Mouse (Mus musculus): ENCODE measurements at regions not wholly inside any gene's neighbourhood (a gene's known extent, or its start where the extent isn't known, plus 50 kb on each side); places are given as distances from the start of the nearest gene placed in this dataset.

DNA sequence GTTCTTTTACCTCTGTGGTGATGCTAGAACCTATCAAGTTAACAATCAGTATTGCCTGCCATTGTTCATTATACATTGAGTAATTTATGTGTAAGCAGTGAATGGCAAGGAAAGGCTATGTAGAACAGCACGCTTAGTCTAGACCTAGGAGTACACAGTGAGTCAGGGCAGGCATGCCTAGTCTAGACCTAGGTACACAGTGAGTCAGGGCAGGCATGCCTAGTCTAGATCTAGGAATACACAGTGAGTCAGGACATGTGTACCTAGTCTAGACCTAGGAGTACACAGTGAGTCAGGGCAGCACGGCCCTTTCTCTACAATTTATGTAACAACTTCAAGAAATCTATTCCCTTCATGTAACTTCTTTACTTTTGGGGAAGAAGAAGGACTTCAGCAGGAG is 347.2 kb downstream of the Tmem232 start:
- H3K27ac ChIP-seq (replicated peaks), result no peak overlapping the region
- H3K4me1 ChIP-seq, result peaks cover 17% of the 10 kb centered on the region
- no peak overlapping the region for H3K9ac ChIP-seq
- H3K27me3 ChIP-seq (replicated peaks), result no peaks in the 10 kb centered on the region
- WGBS, result 76% methylated on average over 2 of the region's 2 CpGs
- H3K4me2 ChIP-seq, result no peak overlapping the region
- H3K9me3 ChIP-seq, result no peaks in the 10 kb centered on the region
- H3K36me3 ChIP-seq, result no peaks in the 10 kb centered on the region
- no peak overlapping the region for H3K4me3 ChIP-seq
- no peak for ATAC-seq (ENCODE audit: extremely low read depth, insufficient number of reproducible peaks, low FRiP score, low TSS enrichment)

DNA sequence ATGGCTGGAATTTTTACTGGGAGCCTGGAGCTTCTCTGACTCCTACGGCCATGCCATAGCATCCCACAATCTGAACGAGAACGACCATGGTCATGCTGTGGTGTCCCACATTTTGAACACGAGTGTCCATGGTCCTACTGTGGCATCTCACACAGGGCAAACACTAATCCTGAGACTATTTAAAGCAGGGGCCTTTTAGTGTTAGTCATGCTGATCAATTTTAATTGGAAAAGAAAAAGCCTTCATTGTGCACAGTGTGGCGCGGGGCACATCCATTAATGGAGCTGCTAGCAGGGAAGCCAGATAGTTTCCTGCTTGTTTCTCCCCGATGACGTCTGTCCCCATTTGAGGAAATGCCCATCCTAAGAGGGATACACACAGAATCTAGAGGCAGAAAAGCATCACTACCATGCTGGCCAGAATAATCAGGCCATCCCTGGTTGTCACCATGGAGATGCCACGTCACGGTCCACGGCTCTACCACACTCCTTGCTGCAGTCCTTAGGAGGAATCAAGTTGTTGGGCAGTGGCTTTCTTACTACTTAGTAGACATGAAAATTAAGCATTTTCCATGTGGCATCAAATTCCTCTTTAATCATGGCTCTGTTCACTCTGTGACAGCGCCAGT is 348.0 kb downstream of the Tmem232 start:
- Histone ChIP-seq H3K36me3 (no peaks in the 10 kb centered on the region), H3K4me2 (no peak overlapping the region), H3K27me3 (replicated peaks) (no peaks in the 10 kb centered on the region), H3K27ac (replicated peaks) (no peak overlapping the region), H3K4me1 (peaks cover 17% of the 10 kb centered on the region), H3K4me3 (no peak overlapping the region), H3K9ac (no peak overlapping the region), H3K9me3 (no peaks in the 10 kb centered on the region)
- 68% methylated on average over 12 of the region's 12 CpGs for WGBS
- ATAC-seq (ENCODE audit: extremely low read depth, insufficient number of reproducible peaks, low FRiP score, low TSS enrichment), result no peak

DNA sequence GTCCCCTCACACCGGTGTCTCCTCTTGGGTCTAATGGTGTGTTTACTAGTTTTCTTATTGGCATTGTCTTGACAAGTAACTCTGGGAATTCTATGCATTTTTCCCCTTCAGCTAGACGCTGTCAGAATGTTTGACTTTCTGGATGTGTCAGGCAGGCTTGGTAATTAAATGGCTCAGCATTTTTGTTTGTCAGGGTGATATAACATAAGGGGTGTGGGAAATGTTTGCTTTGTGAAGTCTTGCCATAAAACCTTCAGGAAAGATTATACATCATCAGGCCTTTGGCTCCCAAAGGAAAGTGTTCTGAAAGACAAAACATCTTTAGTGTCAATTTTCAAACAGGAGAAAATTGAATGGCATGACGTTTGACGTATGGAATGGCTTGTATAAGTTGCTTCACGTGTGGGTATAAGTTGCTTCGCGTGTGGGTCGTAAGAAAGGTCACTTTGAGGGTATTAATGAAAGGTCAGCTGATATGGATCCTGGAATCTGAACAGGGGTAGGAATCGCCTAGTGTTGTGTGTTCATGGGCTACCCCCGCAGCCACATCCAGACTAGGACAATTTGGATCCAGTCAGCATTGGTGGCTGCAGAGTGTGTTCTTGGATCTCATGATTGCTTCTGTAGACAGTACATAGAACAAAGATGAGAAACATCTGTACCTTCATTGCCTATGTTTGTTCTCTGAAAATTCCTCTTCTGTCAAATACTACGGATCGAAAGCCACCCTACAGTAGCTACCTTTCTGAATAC is 349.6 kb downstream of the Tmem232 start:
- H3K4me3 ChIP-seq, result no peak overlapping the region
- no peaks in the 10 kb centered on the region for H3K9me3 ChIP-seq
- 64% methylated on average over 12 of the region's 12 CpGs for WGBS
- H3K36me3 ChIP-seq, result no peaks in the 10 kb centered on the region
- no peaks in the 10 kb centered on the region for H3K27me3 ChIP-seq (replicated peaks)
- H3K4me1 ChIP-seq, result peaks cover 17% of the 10 kb centered on the region
- H3K4me2 ChIP-seq, result peak overlapping the region; percentile 29
- H3K9ac ChIP-seq, result no peak overlapping the region
- no peak for ATAC-seq (ENCODE audit: extremely low read depth, insufficient number of reproducible peaks, low FRiP score, low TSS enrichment)
- no peak overlapping the region for H3K27ac ChIP-seq (replicated peaks)

GRCm38 (mm10) chr17:65181164-65181563 is 345.3 kb upstream of the 4930583I09Rik start:
- H3K4me1 ChIP-seq, result no peaks in the 10 kb centered on the region; the same call in 1 of the 2 replicates
- no peaks in the 10 kb centered on the region for H3K27me3 ChIP-seq (replicated peaks)
- WGBS, result 62% methylated on average over 4 of the region's 4 CpGs
- H3K36me3 ChIP-seq, result no peaks in the 10 kb centered on the region
- H3K4me3 ChIP-seq, result no peak overlapping the region
- H3K9ac ChIP-seq, result no peak overlapping the region
- no peak overlapping the region for H3K4me2 ChIP-seq
- ATAC-seq (ENCODE audit: extremely low read depth, insufficient number of reproducible peaks, low FRiP score, low TSS enrichment), result no peak
- H3K9me3 ChIP-seq, result no peaks in the 10 kb centered on the region
- H3K27ac ChIP-seq (replicated peaks), result no peak overlapping the region

- no peak overlapping the region for H3K9ac ChIP-seq
- no peak overlapping the region for H3K4me3 ChIP-seq
- 69% methylated on average over 4 of the region's 4 CpGs for WGBS
- no peaks in the 10 kb centered on the region for H3K9me3 ChIP-seq
- no peaks in the 10 kb centered on the region for H3K27me3 ChIP-seq (replicated peaks)
- H3K4me1 ChIP-seq, result no peaks in the 10 kb centered on the region; the same call in 1 of the 2 replicates
- no peak for ATAC-seq (ENCODE audit: extremely low read depth, insufficient number of reproducible peaks, low FRiP score, low TSS enrichment)
- H3K27ac ChIP-seq (replicated peaks), result no peak overlapping the region
- no peaks in the 10 kb centered on the region for H3K36me3 ChIP-seq
- no peak overlapping the region for H3K4me2 ChIP-seq
Observed at GRCm38 (mm10) chr17:65175770-65176169, 339.9 kb upstream of the 4930583I09Rik start.

DNA sequence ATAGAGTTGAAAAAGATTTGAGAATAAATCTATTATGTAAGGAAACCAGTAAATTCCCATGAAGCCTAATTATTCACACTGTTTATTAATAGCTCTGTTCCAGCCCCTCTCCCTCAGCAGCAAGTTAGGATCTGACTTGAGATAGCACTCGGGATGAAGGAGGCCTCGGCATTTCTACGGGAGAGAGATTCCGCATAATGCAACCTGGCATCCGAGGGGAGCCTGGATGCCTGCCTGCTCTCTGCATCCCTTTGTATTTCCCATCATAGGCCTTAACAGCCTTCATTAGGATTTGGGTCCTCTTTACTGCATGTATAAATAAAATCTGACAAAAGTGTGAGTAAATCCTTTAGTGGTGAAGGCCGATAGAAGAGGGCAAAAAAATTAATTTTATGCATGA is 338.2 kb upstream of the 4930583I09Rik start:
- Histone ChIP-seq H3K4me1 (no peaks in the 10 kb centered on the region; the same call in 1 of the 2 replicates), H3K4me3 (no peak overlapping the region), H3K27ac (replicated peaks) (no peak overlapping the region), H3K4me2 (no peak overlapping the region), H3K9me3 (no peaks in the 10 kb centered on the region), H3K9ac (no peak overlapping the region), H3K36me3 (no peaks in the 10 kb centered on the region), H3K27me3 (replicated peaks) (no peaks in the 10 kb centered on the region)
- no peak for ATAC-seq (ENCODE audit: extremely low read depth, insufficient number of reproducible peaks, low FRiP score, low TSS enrichment)
- WGBS, result 77% methylated on average over 6 of the region's 6 CpGs

DNA sequence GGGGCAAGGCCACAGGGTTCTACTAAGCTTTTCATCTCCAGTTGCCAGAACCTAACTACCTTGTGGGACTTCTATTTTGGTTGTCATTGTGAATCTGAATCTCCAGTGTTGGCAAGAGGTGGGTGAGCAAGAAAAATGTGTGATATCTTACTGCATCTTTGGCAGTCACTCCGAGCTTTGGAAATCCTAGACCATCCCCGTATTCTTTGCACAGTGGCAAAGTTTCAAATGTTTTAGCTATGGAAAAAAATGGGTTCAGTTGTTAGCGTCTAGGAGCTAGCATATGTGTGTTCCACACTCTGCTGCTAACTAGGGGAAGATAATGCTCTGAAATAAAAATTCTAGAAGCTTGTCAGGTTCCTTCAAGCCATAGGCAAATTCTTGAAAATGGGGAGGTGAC is 337.4 kb upstream of the 4930583I09Rik start:
- Histone ChIP-seq H3K27ac (replicated peaks) (no peak overlapping the region), H3K9ac (no peak overlapping the region), H3K4me1 (no peaks in the 10 kb centered on the region; the same call in 1 of the 2 replicates), H3K27me3 (replicated peaks) (no peaks in the 10 kb centered on the region), H3K4me2 (no peak overlapping the region), H3K36me3 (no peaks in the 10 kb centered on the region), H3K9me3 (no peaks in the 10 kb centered on the region), H3K4me3 (no peak overlapping the region)
- 75% methylated on average over 3 of the region's 3 CpGs for WGBS
- no peak for ATAC-seq (ENCODE audit: extremely low read depth, insufficient number of reproducible peaks, low FRiP score, low TSS enrichment)

- Histone ChIP-seq H3K27me3 (replicated peaks) (no peaks in the 10 kb centered on the region), H3K4me1 (no peaks in the 10 kb centered on the region), H3K4me3 (no peak overlapping the region), H3K36me3 (no peaks in the 10 kb centered on the region), H3K27ac (replicated peaks) (no peak overlapping the region), H3K9ac (no peak overlapping the region), H3K4me2 (no peak overlapping the region), H3K9me3 (no peaks in the 10 kb centered on the region)
- ATAC-seq (ENCODE audit: extremely low read depth, insufficient number of reproducible peaks, low FRiP score, low TSS enrichment), result no peak
- WGBS, result 66% methylated on average over 4 of the region's 4 CpGs
Observed at GRCm38 (mm10) chr17:65170691-65171090, 334.8 kb upstream of the 4930583I09Rik start.

- no peak for ATAC-seq (ENCODE audit: extremely low read depth, insufficient number of reproducible peaks, low FRiP score, low TSS enrichment)
- Histone ChIP-seq H3K36me3 (no peaks in the 10 kb centered on the region), H3K27ac (replicated peaks) (no peak overlapping the region), H3K4me2 (no peak overlapping the region), H3K4me3 (no peak overlapping the region), H3K27me3 (replicated peaks) (no peaks in the 10 kb centered on the region), H3K9me3 (no peaks in the 10 kb centered on the region), H3K4me1 (no peaks in the 10 kb centered on the region), H3K9ac (no peak overlapping the region)
- 67% methylated on average over 4 of the region's 4 CpGs for WGBS
Observed at GRCm38 (mm10) chr17:65169981-65170617, 334.2 kb upstream of the 4930583I09Rik start.

- ATAC-seq (ENCODE audit: extremely low read depth, insufficient number of reproducible peaks, low FRiP score, low TSS enrichment), result no peak
- 61% methylated on average over 2 of the region's 2 CpGs for WGBS
Observed at GRCm38 (mm10) chr17:65146376-65146775, 310.5 kb upstream of the 4930583I09Rik start.

GRCm38 (mm10) chr17:65114651-65115050 is 278.8 kb upstream of the 4930583I09Rik start:
- Histone ChIP-seq H3K9ac (no peak overlapping the region), H3K4me3 (no peak overlapping the region), H3K27ac (replicated peaks) (no peak overlapping the region), H3K27me3 (replicated peaks) (no peaks in the 10 kb centered on the region), H3K36me3 (no peaks in the 10 kb centered on the region), H3K9me3 (no peaks in the 10 kb centered on the region), H3K4me2 (no peak overlapping the region), H3K4me1 (no peaks in the 10 kb centered on the region)
- no peak for ATAC-seq (ENCODE audit: extremely low read depth, insufficient number of reproducible peaks, low FRiP score, low TSS enrichment)
- 59% methylated on average over 5 of the region's 5 CpGs for WGBS

More at GRCm38 (mm10) chr17:65146376-65146775, 310.5 kb upstream of the 4930583I09Rik start:
- H3K36me3 ChIP-seq, result no peaks in the 10 kb centered on the region
- peaks cover 6% of the 10 kb centered on the region; the same call in 1 of the 2 replicates for H3K9me3 ChIP-seq
- no peak overlapping the region for H3K4me3 ChIP-seq
- H3K4me1 ChIP-seq, result no peaks in the 10 kb centered on the region
- H3K4me2 ChIP-seq, result no peak overlapping the region
- no peak overlapping the region for H3K27ac ChIP-seq (replicated peaks)
- no peaks in the 10 kb centered on the region for H3K27me3 ChIP-seq (replicated peaks)
- no peak overlapping the region for H3K9ac ChIP-seq
